Mouse (Mus musculus): ENCODE data around the gene Kalrn. TPM values are rescaled to one million over a fixed set of nuclear protein-coding genes. Genes with fewer than 3 reads are reported as not detected.

Kalrn gene
- polyA plus RNA-seq, 1 experiment from 2014 or later: 23.7 TPM

DNA sequence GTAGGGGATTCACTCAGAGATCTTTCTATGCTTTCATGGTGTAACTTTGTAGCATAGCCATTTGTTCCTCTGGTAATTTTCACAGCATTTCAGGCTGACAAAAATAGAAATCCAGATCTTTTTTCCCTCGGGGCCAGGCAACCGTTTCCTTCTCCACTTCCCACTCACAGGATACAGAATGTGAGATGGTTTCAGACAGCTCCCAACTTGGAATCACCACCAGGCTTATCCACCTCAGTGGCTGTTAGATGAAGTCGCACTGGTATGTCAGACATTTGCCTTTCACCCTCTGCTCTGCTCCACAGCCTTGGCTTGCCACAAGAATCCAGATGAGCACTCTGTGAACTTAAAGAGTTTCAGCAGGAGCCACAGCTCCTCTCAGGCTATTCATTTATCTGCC lies 48.1 kb downstream of the Kalrn start:
- peaks cover 15% of the 10 kb centered on the region for H3K4me1 ChIP-seq

DNA sequence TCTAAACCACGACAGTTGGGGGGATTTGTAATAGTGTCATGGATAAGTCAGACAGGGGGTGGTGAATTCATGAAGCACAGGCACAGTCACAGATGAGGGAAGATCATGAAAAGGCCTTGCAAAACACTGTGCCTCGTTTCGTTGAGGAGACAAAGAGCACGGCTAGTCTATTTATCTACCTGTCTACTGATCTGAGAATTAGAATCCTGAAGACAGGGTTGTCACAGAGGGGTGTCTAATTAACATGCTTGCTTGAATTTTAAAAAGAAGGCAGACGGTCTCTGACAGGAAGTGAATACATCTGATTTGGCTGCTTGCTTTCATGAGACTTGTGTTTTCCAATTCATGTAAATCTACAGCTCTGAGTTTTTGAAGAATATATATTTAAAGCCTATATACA lies 52.3 kb downstream of the Kalrn start:
- no peak for ATAC-seq (ENCODE audit: low FRiP score)
- Histone ChIP-seq H3K9ac (replicated peaks) (no peak overlapping the region), H3K27me3 (replicated peaks) (no peaks in the 10 kb centered on the region), H3K9me3 (replicated peaks) (no peaks in the 10 kb centered on the region), H3K36me3 (no peaks in the 10 kb centered on the region), H3K4me3 (replicated peaks) (no peak overlapping the region), H3K27ac (replicated peaks) (no peak overlapping the region), H3K4me1 (peaks cover 27% of the 10 kb centered on the region), H3K4me2 (no peak overlapping the region)
- WGBS: 23% methylated on average over 5 of the region's 5 CpGs

More for the DNA sequence above, 48.1 kb downstream of the Kalrn start:
- WGBS: 66% methylated on average over 3 of the region's 3 CpGs
- Histone ChIP-seq H3K27ac (replicated peaks) (no peak overlapping the region), H3K36me3 (no peaks in the 10 kb centered on the region), H3K9me3 (replicated peaks) (no peaks in the 10 kb centered on the region), H3K27me3 (replicated peaks) (no peaks in the 10 kb centered on the region), H3K4me2 (no peak overlapping the region), H3K9ac (replicated peaks) (no peak overlapping the region), H3K4me3 (replicated peaks) (no peak overlapping the region)
- no peak for ATAC-seq (ENCODE audit: low FRiP score)

DNA sequence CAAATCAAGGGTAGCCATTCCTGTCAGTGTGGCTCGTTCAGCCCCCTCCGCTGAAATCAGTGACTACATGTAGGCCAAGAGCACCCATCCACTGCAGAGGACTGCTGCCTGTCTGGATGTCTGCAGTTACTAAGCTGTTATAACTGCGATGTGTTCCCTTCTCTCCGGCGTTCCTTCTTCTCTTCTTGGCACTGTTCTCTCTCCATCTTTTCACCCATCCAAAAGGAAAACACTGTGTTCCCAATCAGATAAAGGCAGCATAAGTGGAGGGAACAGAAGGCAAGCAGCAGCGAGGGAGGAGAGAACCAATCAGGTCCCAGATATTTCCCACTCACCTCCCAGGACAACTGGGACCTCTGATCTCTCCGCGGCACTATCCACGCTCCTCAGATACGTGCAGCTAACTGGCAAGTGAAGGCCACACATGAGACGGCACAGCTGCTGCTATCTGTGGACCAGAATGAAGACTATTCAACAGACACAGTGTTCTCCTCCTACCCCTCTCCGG lies 56.4 kb downstream of the Kalrn start:
- no peak overlapping the region for H3K4me3 ChIP-seq (replicated peaks)
- H3K9me3 ChIP-seq (replicated peaks): no peaks in the 10 kb centered on the region
- 69% methylated on average over 12 of the region's 12 CpGs for WGBS
- H3K27ac ChIP-seq (replicated peaks): no peak overlapping the region
- peaks cover 31% of the 10 kb centered on the region for H3K4me1 ChIP-seq
- H3K9ac ChIP-seq (replicated peaks): no peak overlapping the region
- no peaks in the 10 kb centered on the region for H3K36me3 ChIP-seq
- no peaks in the 10 kb centered on the region for H3K27me3 ChIP-seq (replicated peaks)
- ATAC-seq (ENCODE audit: low FRiP score): no peak
- no peak overlapping the region for H3K4me2 ChIP-seq

DNA sequence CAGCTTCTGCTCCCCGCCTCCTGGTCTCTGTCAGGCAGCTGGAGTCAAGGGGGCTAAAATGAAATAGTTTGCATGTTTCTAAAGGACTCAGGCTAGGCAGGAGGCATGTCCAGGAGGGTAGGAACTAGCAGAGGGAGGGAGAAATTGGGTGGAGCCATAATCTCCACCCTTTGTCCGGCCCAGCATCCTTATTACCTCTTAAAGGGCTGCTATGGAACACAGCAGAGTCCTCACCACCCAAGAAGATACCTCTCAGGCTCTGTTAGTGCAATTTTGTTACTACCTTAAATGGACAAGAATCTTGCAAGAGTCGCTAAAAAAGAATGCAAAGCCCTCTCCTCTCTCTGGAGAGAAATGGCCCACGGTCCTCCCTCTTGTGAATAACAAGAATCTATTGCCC lies 57.8 kb downstream of the Kalrn start:
- H3K27ac ChIP-seq (replicated peaks): no peak overlapping the region
- no peak overlapping the region for H3K9ac ChIP-seq (replicated peaks)
- peaks cover 36% of the 10 kb centered on the region for H3K4me1 ChIP-seq
- 78% methylated on average over 4 of the region's 4 CpGs for WGBS
- no peaks in the 10 kb centered on the region for H3K9me3 ChIP-seq (replicated peaks)
- H3K4me3 ChIP-seq (replicated peaks): no peak overlapping the region
- H3K27me3 ChIP-seq (replicated peaks): no peaks in the 10 kb centered on the region
- ATAC-seq (ENCODE audit: low FRiP score): no peak
- H3K36me3 ChIP-seq: no peaks in the 10 kb centered on the region
- no peak overlapping the region for H3K4me2 ChIP-seq

DNA sequence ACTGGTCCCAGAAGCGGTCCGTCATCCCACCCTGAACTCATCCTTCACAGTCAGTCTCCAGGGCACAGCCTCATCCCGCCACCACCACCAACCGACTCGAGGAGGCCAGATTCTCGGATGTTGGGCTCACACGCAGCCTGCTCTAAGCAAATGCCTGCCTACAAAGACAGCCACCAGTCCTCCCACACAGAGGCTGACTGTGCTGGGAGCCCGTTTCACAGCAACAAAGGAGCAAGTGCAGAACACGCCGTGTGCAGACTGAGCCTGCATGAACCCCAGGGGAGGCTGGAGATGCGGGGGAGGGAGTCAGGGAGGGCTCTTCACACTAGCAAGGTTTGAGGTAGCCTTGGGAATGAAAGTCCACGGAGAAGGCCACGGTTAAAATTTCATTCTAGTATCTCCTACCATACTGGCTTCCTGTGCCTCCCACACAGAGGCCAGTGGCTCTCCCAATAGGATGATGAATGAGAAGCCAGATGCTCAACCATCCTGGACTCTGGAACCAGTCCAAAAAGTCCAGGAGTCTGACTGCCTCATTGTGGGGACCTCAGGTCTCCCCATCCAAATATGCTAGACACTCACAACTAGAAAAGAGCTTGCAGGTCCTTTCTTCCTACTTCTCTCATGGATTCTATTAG lies 59.3 kb downstream of the Kalrn start:
- H3K27ac ChIP-seq (replicated peaks): 0 out of 2 replicates have a peak overlapping the region, but pooled peaks have one; percentile 41
- peak; percentile 54; the same call in 1 of the 2 replicates for ATAC-seq (ENCODE audit: low FRiP score)

DNA sequence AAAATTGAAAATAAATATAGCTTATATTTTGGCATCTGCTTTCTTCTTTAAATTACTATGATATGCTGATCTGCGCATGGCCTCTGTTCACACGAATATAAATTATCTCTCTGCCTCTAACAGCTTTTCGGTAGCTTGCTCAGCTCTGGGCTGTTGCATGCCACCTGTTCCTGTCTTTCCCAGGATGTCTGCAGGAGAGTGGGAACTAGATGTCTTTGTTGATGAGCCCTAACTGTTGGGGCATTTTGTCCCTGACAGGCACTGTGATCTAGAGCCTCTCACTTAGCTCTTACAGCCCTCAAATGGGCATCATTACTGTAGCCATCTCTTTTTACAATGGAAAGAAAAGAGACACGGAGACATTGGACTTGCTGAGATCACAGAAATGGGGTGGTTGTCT lies 61.0 kb downstream of the Kalrn start:
- no peak overlapping the region for H3K27ac ChIP-seq (replicated peaks)
- H3K36me3 ChIP-seq: no peaks in the 10 kb centered on the region
- WGBS: 64% methylated on average over 4 of the region's 4 CpGs
- H3K27me3 ChIP-seq (replicated peaks): no peaks in the 10 kb centered on the region
- H3K9me3 ChIP-seq (replicated peaks): no peaks in the 10 kb centered on the region
- no peak overlapping the region for H3K4me2 ChIP-seq
- H3K9ac ChIP-seq (replicated peaks): no peak overlapping the region
- no peak overlapping the region for H3K4me3 ChIP-seq (replicated peaks)
- no peak for ATAC-seq (ENCODE audit: low FRiP score)
- H3K4me1 ChIP-seq: peaks cover 27% of the 10 kb centered on the region

More for the DNA sequence above, 59.3 kb downstream of the Kalrn start:
- Histone ChIP-seq H3K27me3 (replicated peaks) (no peaks in the 10 kb centered on the region), H3K36me3 (no peaks in the 10 kb centered on the region), H3K9ac (replicated peaks) (no peak overlapping the region; the same call in 1 of the 2 replicates), H3K4me2 (peak overlapping the region; percentile 27), H3K9me3 (replicated peaks) (no peaks in the 10 kb centered on the region), H3K4me1 (peaks cover 36% of the 10 kb centered on the region), H3K4me3 (replicated peaks) (no peak overlapping the region)
- WGBS: 32% methylated on average over 13 of the region's 13 CpGs

DNA sequence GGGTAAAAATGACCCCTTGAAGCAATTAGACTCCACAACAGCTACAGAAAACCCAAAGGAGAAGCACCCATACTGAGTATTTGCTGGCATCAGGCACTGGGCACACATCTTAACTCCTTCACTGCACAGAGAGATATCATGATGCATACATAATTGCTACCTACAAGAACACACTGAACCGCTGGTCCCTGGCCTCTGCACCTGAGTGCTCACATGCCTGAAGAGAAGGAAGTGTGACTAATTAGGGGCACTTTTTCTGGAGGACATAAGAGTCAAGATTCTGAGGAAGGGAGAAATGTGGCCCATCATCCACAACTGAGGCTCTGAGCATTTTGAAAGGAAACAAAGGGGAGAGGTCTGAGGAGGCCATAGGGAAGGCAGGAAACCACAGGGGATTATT lies 65.2 kb downstream of the Kalrn start:
- Histone ChIP-seq H3K4me2 (no peak overlapping the region), H3K4me3 (replicated peaks) (no peak overlapping the region), H3K4me1 (peaks cover 6% of the 10 kb centered on the region; the same call in 1 of the 2 replicates), H3K27ac (replicated peaks) (no peak overlapping the region), H3K36me3 (no peaks in the 10 kb centered on the region), H3K9me3 (replicated peaks) (no peaks in the 10 kb centered on the region), H3K27me3 (replicated peaks) (no peaks in the 10 kb centered on the region), H3K9ac (replicated peaks) (no peak overlapping the region)
- 73% methylated on average over 1 of the region's 1 CpGs for WGBS
- no peak for ATAC-seq (ENCODE audit: low FRiP score)

DNA sequence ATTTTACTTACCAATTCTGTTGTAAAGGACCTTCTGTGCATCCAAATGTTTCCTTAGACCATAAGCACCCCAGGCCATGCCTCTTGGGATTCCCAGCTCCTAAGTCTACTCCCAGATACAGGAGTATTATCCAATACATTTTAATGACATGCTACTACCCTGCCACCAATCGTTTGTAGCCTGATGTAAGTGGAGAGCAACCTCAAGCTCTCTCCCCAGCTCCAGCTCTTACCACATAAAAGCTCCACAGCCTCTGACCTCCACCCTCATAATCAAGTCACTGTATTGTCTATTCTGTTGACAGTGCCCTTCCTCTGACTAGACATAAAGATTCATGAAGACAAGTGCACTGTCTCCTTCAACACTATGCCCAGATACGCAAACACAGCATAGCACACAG lies 67.3 kb downstream of the Kalrn start:
- Histone ChIP-seq H3K4me3 (replicated peaks) (no peak overlapping the region), H3K36me3 (no peaks in the 10 kb centered on the region), H3K4me1 (peaks cover 3% of the 10 kb centered on the region), H3K9me3 (replicated peaks) (no peaks in the 10 kb centered on the region), H3K27me3 (replicated peaks) (no peaks in the 10 kb centered on the region), H3K4me2 (no peak overlapping the region), H3K27ac (replicated peaks) (no peak overlapping the region), H3K9ac (replicated peaks) (no peak overlapping the region)
- WGBS: 71% methylated on average over 2 of the region's 2 CpGs
- no peak for ATAC-seq (ENCODE audit: low FRiP score)

DNA sequence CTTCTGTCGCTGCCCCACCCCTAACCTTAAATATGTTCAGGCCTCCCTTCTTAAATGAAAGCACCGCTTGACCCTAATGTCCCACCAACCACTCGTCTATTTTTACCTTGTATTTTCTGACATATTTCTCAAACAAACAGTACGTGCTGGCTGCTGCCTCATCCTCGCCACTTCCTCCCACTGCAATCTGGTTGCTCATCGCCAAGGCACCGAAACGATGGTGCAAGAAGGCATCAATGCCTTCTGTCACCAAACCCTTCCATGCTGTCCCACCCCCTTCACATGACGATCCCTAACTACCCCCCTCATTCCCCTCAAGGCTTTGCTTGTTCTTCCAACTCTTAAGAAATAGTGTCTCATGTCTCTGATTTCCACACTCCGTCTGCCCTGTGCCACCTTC lies 69.1 kb downstream of the Kalrn start:
- H3K9ac ChIP-seq (replicated peaks): no peak overlapping the region
- no peak overlapping the region for H3K4me3 ChIP-seq (replicated peaks)
- no peaks in the 10 kb centered on the region; the same call in 1 of the 2 replicates for H3K4me1 ChIP-seq
- 88% methylated on average over 10 of the region's 10 CpGs for WGBS
- no peak for ATAC-seq (ENCODE audit: low FRiP score)
- H3K27ac ChIP-seq (replicated peaks): no peak overlapping the region
- no peak overlapping the region for H3K4me2 ChIP-seq
- no peaks in the 10 kb centered on the region for H3K36me3 ChIP-seq
- no peaks in the 10 kb centered on the region for H3K9me3 ChIP-seq (replicated peaks)
- no peaks in the 10 kb centered on the region for H3K27me3 ChIP-seq (replicated peaks)

DNA sequence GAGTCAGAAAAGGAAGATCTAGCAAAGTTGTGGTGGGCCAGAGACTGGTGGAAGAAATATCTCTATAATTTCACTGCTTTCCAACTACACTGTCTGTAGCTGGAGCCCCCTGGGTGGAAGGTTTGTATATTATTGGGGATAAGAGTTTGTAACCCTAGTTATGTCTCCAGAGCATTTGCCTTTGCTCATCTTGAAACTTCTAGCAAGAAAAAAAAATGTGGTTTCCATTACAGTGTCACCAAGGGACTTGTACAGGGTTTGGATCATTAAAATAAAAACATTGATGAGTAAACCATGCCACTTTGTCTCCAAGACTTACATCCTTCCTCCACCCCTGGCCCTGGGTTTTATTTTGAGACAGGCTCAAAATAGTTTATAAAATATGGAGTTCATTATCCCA lies 71.2 kb downstream of the Kalrn start:
- Histone ChIP-seq H3K4me1 (no peaks in the 10 kb centered on the region; the same call in 1 of the 2 replicates), H3K27ac (replicated peaks) (no peak overlapping the region), H3K9ac (replicated peaks) (no peak overlapping the region), H3K9me3 (replicated peaks) (no peaks in the 10 kb centered on the region), H3K36me3 (no peaks in the 10 kb centered on the region), H3K4me3 (replicated peaks) (no peak overlapping the region), H3K4me2 (no peak overlapping the region), H3K27me3 (replicated peaks) (no peaks in the 10 kb centered on the region)
- ATAC-seq (ENCODE audit: low FRiP score): no peak

DNA sequence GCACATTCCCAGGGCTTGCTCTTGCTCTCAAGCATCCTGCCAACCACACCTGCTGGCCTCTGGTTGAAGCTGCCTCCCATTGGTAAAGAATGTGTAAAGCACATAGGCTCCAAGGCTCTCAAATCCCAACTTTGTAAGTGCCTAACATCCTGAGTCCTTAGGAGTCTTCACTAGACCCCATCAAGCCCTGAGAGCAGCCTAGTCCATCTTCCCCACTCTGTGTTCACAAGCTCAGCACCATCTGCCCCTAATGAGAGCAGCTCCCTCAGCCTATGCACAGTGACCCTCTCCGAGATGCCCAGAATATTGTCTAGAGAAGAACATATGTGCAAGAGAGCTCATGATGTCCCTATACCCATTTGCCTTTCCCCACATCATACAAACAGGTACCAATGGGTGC lies 78.6 kb downstream of the Kalrn start:
- H3K4me3 ChIP-seq (replicated peaks): no peak overlapping the region
- 100% methylated on average over 1 of the region's 1 CpGs for WGBS
- ATAC-seq (ENCODE audit: low FRiP score): no peak

DNA sequence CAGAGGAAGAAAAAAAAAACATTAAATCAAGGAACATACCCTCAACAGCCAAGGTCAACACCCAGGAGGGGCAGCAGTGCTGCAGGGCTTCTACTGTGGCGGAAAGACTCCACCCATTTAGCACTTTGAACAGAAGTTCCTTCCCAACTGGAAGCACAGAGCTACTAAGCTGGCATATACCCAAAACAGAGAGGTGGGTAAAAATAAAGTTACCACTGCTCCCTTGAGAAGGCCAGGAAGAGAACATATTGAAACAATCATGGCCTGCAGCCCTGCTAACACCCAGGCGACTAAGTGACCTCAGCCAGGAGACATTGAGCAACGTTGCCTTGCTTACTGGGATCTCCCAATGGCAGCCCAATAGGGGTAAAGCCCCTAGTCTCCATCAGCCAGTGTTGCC lies 79.4 kb downstream of the Kalrn start:
- no peak overlapping the region; the same call in 1 of the 2 replicates for H3K27ac ChIP-seq (replicated peaks)
- H3K27me3 ChIP-seq (replicated peaks): no peaks in the 10 kb centered on the region
- H3K9ac ChIP-seq (replicated peaks): no peak overlapping the region
- 70% methylated on average over 3 of the region's 3 CpGs for WGBS
- 0 out of 2 replicates have a peak, but pooled peaks cover 4% of the 10 kb centered on the region for H3K9me3 ChIP-seq (replicated peaks)
- H3K4me1 ChIP-seq: peaks cover 25% of the 10 kb centered on the region
- no peak overlapping the region for H3K4me2 ChIP-seq
- no peaks in the 10 kb centered on the region for H3K36me3 ChIP-seq
- no peak for ATAC-seq (ENCODE audit: low FRiP score)
- no peak overlapping the region for H3K4me3 ChIP-seq (replicated peaks)

More for the DNA sequence above, 78.6 kb downstream of the Kalrn start:
- Histone ChIP-seq H3K9ac (replicated peaks) (no peak overlapping the region), H3K9me3 (replicated peaks) (0 out of 2 replicates have a peak, but pooled peaks cover 4% of the 10 kb centered on the region), H3K27ac (replicated peaks) (no peak overlapping the region), H3K4me2 (no peak overlapping the region), H3K36me3 (no peaks in the 10 kb centered on the region), H3K27me3 (replicated peaks) (no peaks in the 10 kb centered on the region), H3K4me1 (peaks cover 25% of the 10 kb centered on the region)

Data from neural tube, embryonic 15.5 days (tissue).